Mouse (Mus musculus) heart, embryonic 14.5 days (tissue): Measurements from ENCODE around the gene Sphk2. TPM values are rescaled to one million over a fixed set of nuclear protein-coding genes. Genes with fewer than 3 reads are reported as not detected.

ENCODE experiments used
- ATAC-seq: fragments of 200-750 bp; cut with Nextera tagmentation; 2 replicates; pipeline ENCODE4 v1.8.0; 2017; ENCODE audit warnings: low read depth, moderate TSS enrichment; ENCODE audit not compliant: insufficient number of reproducible peaks, insufficient read depth, low FRiP score
- H3K27ac ChIP-seq, 2 experiments: fragments of 200-500 bp in 1 of 2; fragments of 300-500 bp in 1 of 2; sonication (generic) in 1 of 2; replicated peaks in 1 of 2; 2 replicates each; pipeline ENCODE4 v1.5.1; 2012 to 2014; ENCODE audit warnings: low read depth in 2 of 2, low read length in 2 of 2, control low read depth in 1 of 2, mild to moderate bottlenecking in 1 of 2, mixed read lengths in 1 of 2; ENCODE audit not compliant: control insufficient read depth in 1 of 2, insufficient read depth in 1 of 2
- H3K27me3 ChIP-seq: fragments of 300-500 bp; sonication (generic); 2 replicates; pipeline ENCODE4 v1.6.1; 2014; ENCODE audit warnings: mild to moderate bottlenecking, low read length, control low read depth; ENCODE audit not compliant: control insufficient read depth, insufficient read depth
- H3K36me3 ChIP-seq: fragments of 300-500 bp; sonication (generic); 2 replicates; pipeline ENCODE4 v1.6.1; 2014; ENCODE audit warnings: mild to moderate bottlenecking, control low read depth, low read length, mixed read lengths; ENCODE audit not compliant: control insufficient read depth, insufficient read depth
- H3K4me1 ChIP-seq, 2 experiments: fragments of 200-500 bp in 1 of 2; fragments of 300-500 bp in 1 of 2; sonication (generic) in 1 of 2; 2 replicates each; pipeline ENCODE4 v1.6.1; 2012 to 2014; ENCODE audit warnings: low read length in 2 of 2, control low read depth in 1 of 2, mixed read lengths in 1 of 2; ENCODE audit not compliant: control insufficient read depth in 2 of 2, insufficient read depth in 2 of 2
- H3K4me2 ChIP-seq: fragments of 300-500 bp; sonication (generic); 2 replicates; pipeline ENCODE4 v1.6.1; 2014; ENCODE audit warnings: mild to moderate bottlenecking, low read length
- H3K4me3 ChIP-seq, 2 experiments: fragments of 200-500 bp in 1 of 2; fragments of 300-500 bp in 1 of 2; sonication (generic) in 1 of 2; 2 replicates each; pipeline ENCODE4 v1.5.1; 2012 to 2014; ENCODE audit warnings: low read length in 2 of 2, mild to moderate bottlenecking in 2 of 2, control low read depth in 1 of 2, low read depth in 1 of 2, moderate library complexity in 1 of 2; ENCODE audit not compliant: control insufficient read depth in 1 of 2, insufficient read depth in 1 of 2
- H3K9ac ChIP-seq: fragments of 300-500 bp; sonication (generic); 2 replicates; pipeline ENCODE4 v1.6.1; 2014; ENCODE audit warnings: mild to moderate bottlenecking, low read length
- H3K9me3 ChIP-seq: fragments of 300-500 bp; sonication (generic); 2 replicates; pipeline ENCODE4 v1.6.1; 2016; ENCODE audit warnings: low read length, control low read depth; ENCODE audit not compliant: control insufficient read depth
- WGBS: fragments of 180-500 bp; shearing (Covaris S2); extraction: QIAGEN DNeasy Blood & Tissue Kit; methylation state at CpG from one replicate; pipeline ENCODE4 v1.1.7; 2014; 5-methylcytosine and 5-hydroxymethylcytosine counted together
- polyA plus RNA-seq: library from polyadenylated mRNA; unstranded; fragments of >200 nt; fragmentation: Nextera tagmentation; extraction: Ambion mirVana; gene quantifications from 2 replicates; pipeline ENCODE4 v1.2.1, GENCODE M21; 2014

Gene Sphk2
- polyA plus RNA-seq, 1 experiment from 2014 or later = 12.5 TPM

GRCm38 (mm10) chr7:45739820-45740219 is 22.0 kb upstream of the Sphk2 start:
- no peak for ATAC-seq
- H3K9me3 ChIP-seq = no peaks in the 10 kb centered on the region
- H3K4me3 ChIP-seq = no peak overlapping the region
- no peak overlapping the region for H3K27ac ChIP-seq
- no peaks in the 10 kb centered on the region for H3K27me3 ChIP-seq
- WGBS = 63% methylated on average over 10 of the region's 10 CpGs
- H3K36me3 ChIP-seq = no peaks in the 10 kb centered on the region
- H3K9ac ChIP-seq = no peak overlapping the region
- peaks cover 0 to 3% of the 10 kb centered on the region in 2 experiments; a peak in 1 of 4 replicates for H3K4me1 ChIP-seq
- no peak overlapping the region for H3K4me2 ChIP-seq

- H3K9me3 ChIP-seq = no peaks in the 10 kb centered on the region
- 5% methylated on average over 9 of the region's 9 CpGs for WGBS
Observed at GRCm38 (mm10) chr7:45739162-45739763, 21.5 kb upstream of the Sphk2 start.

DNA sequence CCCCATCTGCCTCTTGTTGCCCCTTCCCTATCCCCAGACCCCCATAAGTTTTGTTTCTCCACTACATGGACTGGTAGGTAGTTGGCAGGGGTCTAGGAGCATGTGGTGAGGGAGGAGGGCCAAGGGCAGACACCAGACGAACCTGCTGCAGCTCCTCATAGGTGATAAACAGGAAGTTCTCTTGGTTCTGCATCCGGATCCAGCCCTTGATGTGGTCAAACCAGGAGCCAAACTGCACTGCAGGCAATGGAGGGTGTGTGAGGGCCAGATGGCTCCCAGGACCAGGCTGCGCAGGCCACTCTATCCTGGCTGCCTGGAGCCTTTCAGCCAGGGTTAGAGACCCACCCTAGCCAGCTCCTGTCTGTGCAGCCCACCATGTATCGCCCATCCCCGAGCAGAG is 15.7 kb upstream of the Sphk2 start:
- WGBS = 80% methylated on average over 5 of the region's 5 CpGs
- Histone ChIP-seq H3K27ac (no peak overlapping the region), H3K4me2 (no peak overlapping the region), H3K9me3 (no peaks in the 10 kb centered on the region), H3K9ac (no peak overlapping the region), H3K4me1 (peaks cover 6 to 9% of the 10 kb centered on the region in 2 experiments; a peak in 1 of 4 replicates), H3K36me3 (no peaks in the 10 kb centered on the region; the same call in 1 of the 2 replicates), H3K4me3 (no peak overlapping the region), H3K27me3 (no peaks in the 10 kb centered on the region)
- ATAC-seq = no peak

More at GRCm38 (mm10) chr7:45739162-45739763, 21.5 kb upstream of the Sphk2 start:
- Histone ChIP-seq H3K36me3 (no peaks in the 10 kb centered on the region), H3K27me3 (no peaks in the 10 kb centered on the region), H3K27ac (no peak overlapping the region), H3K4me2 (no peak overlapping the region), H3K4me3 (no peak overlapping the region), H3K9ac (no peak overlapping the region), H3K4me1 (peaks cover 0 to 3% of the 10 kb centered on the region in 2 experiments; a peak in 1 of 4 replicates)
- ATAC-seq = peak; percentile 34; the same call in 1 of the 2 replicates

DNA sequence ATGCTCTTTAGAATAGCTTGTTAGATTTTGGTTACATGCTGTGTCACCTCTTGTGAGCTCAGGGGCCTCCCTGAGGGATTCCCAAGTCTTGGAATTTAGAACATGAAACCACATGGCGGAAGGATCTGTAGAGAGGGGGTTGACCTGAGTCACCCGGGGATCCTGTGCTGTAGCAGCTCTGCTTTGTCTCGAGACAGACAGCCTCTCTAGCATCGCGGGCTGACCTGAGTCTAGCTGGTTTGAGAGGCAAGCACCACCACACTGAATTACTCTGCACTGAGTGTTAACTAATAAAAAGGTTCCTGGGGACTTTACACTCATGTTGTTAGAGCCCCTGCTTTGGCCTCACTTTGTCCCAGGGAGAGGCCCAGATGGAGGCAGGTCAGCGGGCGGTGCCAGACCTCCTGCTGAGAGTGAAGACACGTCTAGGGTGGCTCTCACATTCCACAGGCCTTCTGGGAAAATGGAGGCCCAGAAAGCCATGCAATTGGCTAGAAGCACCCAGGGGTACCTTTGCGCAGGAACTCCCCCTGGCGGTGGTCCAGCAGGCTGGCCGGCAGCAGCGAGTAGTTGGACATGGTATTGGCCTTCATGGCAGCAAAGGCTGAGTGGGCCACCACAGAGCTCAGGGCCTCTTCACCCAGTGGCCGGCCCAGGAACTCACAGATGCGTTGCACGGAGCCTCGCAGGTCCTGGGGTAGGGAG is 13.1 kb upstream of the Sphk2 start:
- Histone ChIP-seq H3K36me3 (peaks cover 3% of the 10 kb centered on the region), H3K27me3 (no peaks in the 10 kb centered on the region), H3K4me2 (no peak overlapping the region), H3K27ac (no peak overlapping the region), H3K9me3 (no peaks in the 10 kb centered on the region), H3K9ac (no peak overlapping the region), H3K4me3 (no peak overlapping the region), H3K4me1 (peaks cover 6 to 9% of the 10 kb centered on the region in 2 experiments; a peak in 1 of 4 replicates)
- WGBS = 13% methylated on average over 16 of the region's 16 CpGs
- no peak for ATAC-seq

DNA sequence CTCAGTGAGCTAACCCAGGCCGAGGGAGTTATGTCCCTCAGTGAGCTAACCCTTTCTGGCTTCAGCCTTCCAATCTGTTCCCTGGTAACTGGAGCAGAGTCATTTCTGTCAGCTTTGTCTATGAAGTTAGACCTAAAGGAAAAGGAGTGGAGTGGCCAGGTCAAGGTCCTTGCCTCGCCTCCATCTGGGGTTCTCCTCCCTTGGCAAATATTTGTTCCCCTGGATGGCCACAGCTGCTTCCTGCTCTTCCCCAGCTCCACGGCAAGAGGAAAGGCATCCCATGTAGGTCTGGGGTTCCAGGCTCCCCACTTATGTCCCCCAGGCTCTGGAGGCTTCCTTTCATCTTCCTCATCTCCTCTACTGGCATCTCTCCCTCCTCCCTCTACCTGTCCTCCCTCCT is 9.8 kb upstream of the Sphk2 start:
- H3K4me1 ChIP-seq = peaks cover 6 to 9% of the 10 kb centered on the region in 2 experiments; a peak in 1 of 4 replicates
- ATAC-seq = no peak
- H3K36me3 ChIP-seq = peaks cover 33% of the 10 kb centered on the region
- H3K9ac ChIP-seq = no peak overlapping the region
- no peak overlapping the region for H3K4me3 ChIP-seq
- H3K27me3 ChIP-seq = no peaks in the 10 kb centered on the region
- no peak overlapping the region for H3K27ac ChIP-seq
- WGBS = 76% methylated on average over 3 of the region's 3 CpGs
- H3K4me2 ChIP-seq = no peak overlapping the region
- no peaks in the 10 kb centered on the region for H3K9me3 ChIP-seq

DNA sequence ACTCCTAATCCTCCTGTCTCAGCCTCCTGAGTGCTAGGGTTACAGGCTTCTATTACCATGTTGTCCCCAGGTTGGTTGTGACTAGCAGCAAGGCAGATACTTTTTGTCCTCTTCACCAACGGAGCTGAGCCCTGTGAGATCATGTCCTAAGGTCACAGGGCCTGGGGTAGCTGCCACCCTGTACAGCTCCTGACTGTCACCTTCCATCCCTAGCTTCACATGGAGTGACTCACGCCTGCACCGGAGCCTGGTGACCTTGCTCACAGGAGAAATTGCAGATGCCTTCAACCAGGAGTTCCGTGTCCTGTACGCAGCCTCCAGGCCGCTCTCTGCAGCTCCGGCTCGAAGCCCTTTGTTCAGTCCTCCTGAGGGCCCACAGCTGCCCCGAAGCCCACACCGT is 8.6 kb upstream of the Sphk2 start:
- H3K36me3 ChIP-seq = peaks cover 44% of the 10 kb centered on the region
- no peaks in the 10 kb centered on the region for H3K27me3 ChIP-seq
- H3K27ac ChIP-seq = no peak overlapping the region
- H3K4me3 ChIP-seq = no peak overlapping the region
- no peak for ATAC-seq
- peaks cover 6 to 9% of the 10 kb centered on the region in 2 experiments; a peak in 1 of 4 replicates for H3K4me1 ChIP-seq
- no peak overlapping the region for H3K4me2 ChIP-seq
- H3K9ac ChIP-seq = no peak overlapping the region
- WGBS = 83% methylated on average over 10 of the region's 10 CpGs
- H3K9me3 ChIP-seq = no peaks in the 10 kb centered on the region

- no peak for ATAC-seq
- peaks cover under 1 to 3% of the 10 kb centered on the region in 2 experiments; a peak in 1 of 4 replicates for H3K4me1 ChIP-seq
- H3K4me2 ChIP-seq = no peak within 1 kb of the TSS
- H3K9ac ChIP-seq = no peak within 1 kb of the TSS
- no peak within 1 kb of the TSS for H3K27ac ChIP-seq
- no peaks in the 10 kb centered on the region for H3K27me3 ChIP-seq
- 84% methylated on average over 11 of the region's 11 CpGs for WGBS
- peaks cover 51% of the 10 kb centered on the region for H3K36me3 ChIP-seq
- H3K9me3 ChIP-seq = no peaks in the 10 kb centered on the region
- no peak within 1 kb of the TSS for H3K4me3 ChIP-seq
Observed at GRCm38 (mm10) chr7:45725713-45726112, 7.9 kb upstream of the Sphk2 start, which contains the start of gene Spaca4. Gene Spaca4 (minus strand): TSS chr7:45725813.
